Mouse (Mus musculus): ENCODE data around the gene Myom1. TPM values are rescaled to one million over a fixed set of nuclear protein-coding genes. Genes with fewer than 3 reads are reported as not detected.

Gene Myom1
- polyA plus RNA-seq, 1 experiment from 2014 or later, result 20.0 TPM

DNA sequence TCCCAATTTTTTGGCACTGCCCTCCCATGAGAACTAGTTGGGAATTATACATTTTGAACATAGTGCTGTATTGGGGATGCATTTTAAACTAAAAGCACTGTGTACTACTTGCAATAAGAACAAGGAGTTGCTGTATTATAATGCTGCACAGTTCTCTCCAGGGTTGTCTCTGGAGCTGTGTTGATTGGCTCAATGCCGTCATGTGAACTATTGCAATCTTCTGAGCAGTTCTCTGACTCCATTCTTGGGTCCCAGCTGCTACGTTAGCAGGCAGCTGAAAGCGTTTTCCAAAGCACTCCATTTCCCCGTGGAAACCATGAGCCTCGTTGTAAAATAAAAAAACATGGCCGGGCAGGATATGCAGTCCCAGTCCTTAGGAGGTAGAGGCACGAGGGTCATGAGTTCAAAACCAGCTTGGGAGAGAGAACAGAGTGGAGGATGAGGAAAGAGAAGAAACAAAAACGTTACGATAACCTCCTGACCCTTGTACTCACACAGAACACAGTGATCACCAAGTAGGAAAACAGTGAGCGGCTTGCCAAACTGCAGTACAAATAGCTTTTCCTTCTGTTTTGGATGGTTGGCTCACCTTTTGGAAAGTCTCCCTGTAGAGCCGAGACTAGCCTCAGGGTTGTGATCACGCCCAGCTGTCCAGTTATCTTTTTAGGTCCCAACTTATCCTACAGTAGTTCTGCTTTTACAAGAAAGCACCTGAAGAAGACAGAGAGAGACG, 60.6 kb downstream of the Myom1 start:
- Histone ChIP-seq H3K9ac (replicated peaks; ENCODE audit: low read depth, low read length) (no peak overlapping the region), H3K36me3 (ENCODE audit: control insufficient read depth, insufficient read depth, low read length) (no peaks in the 10 kb centered on the region), H3K4me2 (replicated peaks; ENCODE audit: low read depth, low read length) (no peak overlapping the region), H3K27ac (ENCODE audit: low read length) (no peak overlapping the region), H3K4me1 (ENCODE audit: control insufficient read depth, insufficient read depth, low read length) (no peaks in the 10 kb centered on the region), H3K27me3 (ENCODE audit: control insufficient read depth, insufficient read depth, low read length) (no peaks in the 10 kb centered on the region), H3K9me3 (ENCODE audit: control insufficient read depth, low read depth, low read length) (no peaks in the 10 kb centered on the region), H3K4me3 (ENCODE audit: low read depth, low read length) (no peak overlapping the region)
- ATAC-seq (ENCODE audit: insufficient number of reproducible peaks, insufficient read depth, low FRiP score, low read depth), result no peak
- WGBS, result 65% methylated on average over 13 of the region's 13 CpGs

GRCm38 (mm10) chr17:71064463-71065014, 62.1 kb downstream of the Myom1 start:
- H3K4me1 ChIP-seq (ENCODE audit: control insufficient read depth, insufficient read depth, low read length), result no peaks in the 10 kb centered on the region
- H3K9ac ChIP-seq (replicated peaks; ENCODE audit: low read depth, low read length), result no peak overlapping the region
- 67% methylated on average over 7 of the region's 7 CpGs for WGBS
- no peaks in the 10 kb centered on the region for H3K9me3 ChIP-seq (ENCODE audit: control insufficient read depth, low read depth, low read length)
- no peak overlapping the region for H3K27ac ChIP-seq (ENCODE audit: low read length)
- H3K27me3 ChIP-seq (ENCODE audit: control insufficient read depth, insufficient read depth, low read length), result no peaks in the 10 kb centered on the region
- H3K4me3 ChIP-seq (ENCODE audit: low read depth, low read length), result no peak overlapping the region
- no peak for ATAC-seq (ENCODE audit: insufficient number of reproducible peaks, insufficient read depth, low FRiP score, low read depth)
- no peak overlapping the region for H3K4me2 ChIP-seq (replicated peaks; ENCODE audit: low read depth, low read length)
- no peaks in the 10 kb centered on the region for H3K36me3 ChIP-seq (ENCODE audit: control insufficient read depth, insufficient read depth, low read length)

- Histone ChIP-seq H3K4me1 (ENCODE audit: control insufficient read depth, insufficient read depth, low read length) (no peaks in the 10 kb centered on the region), H3K9ac (replicated peaks; ENCODE audit: low read depth, low read length) (no peak overlapping the region), H3K27me3 (ENCODE audit: control insufficient read depth, insufficient read depth, low read length) (no peaks in the 10 kb centered on the region), H3K27ac (ENCODE audit: low read length) (no peak overlapping the region), H3K4me3 (ENCODE audit: low read depth, low read length) (no peak overlapping the region), H3K4me2 (replicated peaks; ENCODE audit: low read depth, low read length) (no peak overlapping the region), H3K9me3 (ENCODE audit: control insufficient read depth, low read depth, low read length) (no peaks in the 10 kb centered on the region), H3K36me3 (ENCODE audit: control insufficient read depth, insufficient read depth, low read length) (no peaks in the 10 kb centered on the region)
- ATAC-seq (ENCODE audit: insufficient number of reproducible peaks, insufficient read depth, low FRiP score, low read depth), result no peak
- WGBS, result 77% methylated on average over 6 of the region's 6 CpGs
Observed at GRCm38 (mm10) chr17:71065127-71065526, 62.7 kb downstream of the Myom1 start.

DNA sequence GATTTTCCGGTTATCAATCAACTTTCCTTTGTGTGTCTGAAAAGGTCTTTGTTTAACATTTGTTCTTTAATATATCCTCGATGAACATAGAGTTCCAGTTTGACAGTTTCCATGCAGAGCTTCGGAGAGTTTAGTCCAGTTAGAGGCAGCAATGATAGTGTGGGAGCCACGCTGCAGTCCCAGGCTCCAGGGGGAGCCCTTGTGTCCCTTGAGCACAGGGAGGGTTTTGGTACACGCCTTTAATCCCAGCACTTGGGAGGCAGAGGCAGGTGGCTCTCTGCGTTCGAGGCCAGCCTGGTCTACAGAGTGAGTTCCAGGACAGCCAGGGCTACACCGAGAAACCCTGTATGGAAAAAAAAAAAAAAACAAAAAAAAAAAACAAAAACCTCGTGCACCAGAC, 66.7 kb downstream of the Myom1 start:
- H3K36me3 ChIP-seq (ENCODE audit: control insufficient read depth, insufficient read depth, low read length), result no peaks in the 10 kb centered on the region
- no peak overlapping the region for H3K4me2 ChIP-seq (replicated peaks; ENCODE audit: low read depth, low read length)
- H3K27ac ChIP-seq (ENCODE audit: low read length), result no peak overlapping the region
- H3K4me1 ChIP-seq (ENCODE audit: control insufficient read depth, insufficient read depth, low read length), result no peaks in the 10 kb centered on the region
- H3K4me3 ChIP-seq (ENCODE audit: low read depth, low read length), result no peak overlapping the region
- H3K9ac ChIP-seq (replicated peaks; ENCODE audit: low read depth, low read length), result no peak overlapping the region
- WGBS, result 77% methylated on average over 9 of the region's 9 CpGs
- no peaks in the 10 kb centered on the region for H3K27me3 ChIP-seq (ENCODE audit: control insufficient read depth, insufficient read depth, low read length)
- ATAC-seq (ENCODE audit: insufficient number of reproducible peaks, insufficient read depth, low FRiP score, low read depth), result no peak
- H3K9me3 ChIP-seq (ENCODE audit: control insufficient read depth, low read depth, low read length), result no peaks in the 10 kb centered on the region

GRCm38 (mm10) chr17:71071958-71072357, 69.5 kb downstream of the Myom1 start:
- H3K27ac ChIP-seq (ENCODE audit: low read length), result no peak overlapping the region
- no peak for ATAC-seq (ENCODE audit: insufficient number of reproducible peaks, insufficient read depth, low FRiP score, low read depth)
- WGBS, result 90% methylated on average over 10 of the region's 10 CpGs

GRCm38 (mm10) chr17:71074386-71074785, 72.0 kb downstream of the Myom1 start:
- Histone ChIP-seq H3K4me2 (replicated peaks; ENCODE audit: low read depth, low read length) (no peak overlapping the region), H3K4me1 (ENCODE audit: control insufficient read depth, insufficient read depth, low read length) (no peaks in the 10 kb centered on the region), H3K9ac (replicated peaks; ENCODE audit: low read depth, low read length) (no peak overlapping the region), H3K27me3 (ENCODE audit: control insufficient read depth, insufficient read depth, low read length) (no peaks in the 10 kb centered on the region), H3K4me3 (ENCODE audit: low read depth, low read length) (no peak overlapping the region), H3K27ac (ENCODE audit: low read length) (no peak overlapping the region), H3K9me3 (ENCODE audit: control insufficient read depth, low read depth, low read length) (no peaks in the 10 kb centered on the region), H3K36me3 (ENCODE audit: control insufficient read depth, insufficient read depth, low read length) (no peaks in the 10 kb centered on the region)
- ATAC-seq (ENCODE audit: insufficient number of reproducible peaks, insufficient read depth, low FRiP score, low read depth), result no peak
- 59% methylated on average over 4 of the region's 4 CpGs for WGBS

More at GRCm38 (mm10) chr17:71071958-71072357, 69.5 kb downstream of the Myom1 start:
- Histone ChIP-seq H3K4me2 (replicated peaks; ENCODE audit: low read depth, low read length) (no peak overlapping the region), H3K4me3 (ENCODE audit: low read depth, low read length) (no peak overlapping the region), H3K9ac (replicated peaks; ENCODE audit: low read depth, low read length) (no peak overlapping the region), H3K4me1 (ENCODE audit: control insufficient read depth, insufficient read depth, low read length) (no peaks in the 10 kb centered on the region), H3K36me3 (ENCODE audit: control insufficient read depth, insufficient read depth, low read length) (no peaks in the 10 kb centered on the region), H3K27me3 (ENCODE audit: control insufficient read depth, insufficient read depth, low read length) (no peaks in the 10 kb centered on the region), H3K9me3 (ENCODE audit: control insufficient read depth, low read depth, low read length) (no peaks in the 10 kb centered on the region)

- no peaks in the 10 kb centered on the region for H3K36me3 ChIP-seq (ENCODE audit: control insufficient read depth, insufficient read depth, low read length)
- no peak for ATAC-seq (ENCODE audit: insufficient number of reproducible peaks, insufficient read depth, low FRiP score, low read depth)
- WGBS, result 46% methylated on average over 7 of the region's 7 CpGs
- no peaks in the 10 kb centered on the region for H3K27me3 ChIP-seq (ENCODE audit: control insufficient read depth, insufficient read depth, low read length)
- H3K4me1 ChIP-seq (ENCODE audit: control insufficient read depth, insufficient read depth, low read length), result no peaks in the 10 kb centered on the region
- H3K4me2 ChIP-seq (replicated peaks; ENCODE audit: low read depth, low read length), result no peak overlapping the region
- no peak overlapping the region for H3K9ac ChIP-seq (replicated peaks; ENCODE audit: low read depth, low read length)
- H3K27ac ChIP-seq (ENCODE audit: low read length), result no peak overlapping the region
- no peaks in the 10 kb centered on the region for H3K9me3 ChIP-seq (ENCODE audit: control insufficient read depth, low read depth, low read length)
- no peak overlapping the region for H3K4me3 ChIP-seq (ENCODE audit: low read depth, low read length)
Observed at GRCm38 (mm10) chr17:71081986-71082385, 79.6 kb downstream of the Myom1 start.

GRCm38 (mm10) chr17:71086969-71087368, 84.5 kb downstream of the Myom1 start:
- H3K4me2 ChIP-seq (replicated peaks; ENCODE audit: low read depth, low read length), result no peak overlapping the region
- no peak for ATAC-seq (ENCODE audit: insufficient number of reproducible peaks, insufficient read depth, low FRiP score, low read depth)
- 90% methylated on average over 4 of the region's 4 CpGs for WGBS

More at GRCm38 (mm10) chr17:71086969-71087368, 84.5 kb downstream of the Myom1 start:
- Histone ChIP-seq H3K9me3 (ENCODE audit: control insufficient read depth, low read depth, low read length) (no peaks in the 10 kb centered on the region), H3K27ac (ENCODE audit: low read length) (no peak overlapping the region), H3K4me1 (ENCODE audit: control insufficient read depth, insufficient read depth, low read length) (no peaks in the 10 kb centered on the region), H3K4me3 (ENCODE audit: low read depth, low read length) (no peak overlapping the region), H3K9ac (replicated peaks; ENCODE audit: low read depth, low read length) (no peak overlapping the region), H3K36me3 (ENCODE audit: control insufficient read depth, insufficient read depth, low read length) (no peaks in the 10 kb centered on the region), H3K27me3 (ENCODE audit: control insufficient read depth, insufficient read depth, low read length) (no peaks in the 10 kb centered on the region)
